Mouse (Mus musculus) c-Kit-positive CD71-positive TER-119-positive erythroid progenitor cells, embryonic 14.5 days (primary cell): ENCODE measurements around the gene Olfr622.

Experiments used
- DNase-seq: peaks from one replicate; pipeline ENCODE4 v3.0.0-alpha.2; 2013; ENCODE audit warnings: low spot score

Olfr622 gene

GRCm38 (mm10) chr7:103642602-103643001, at the start of gene Olfr622:
Gene Olfr622 (minus strand): TSS chr7:103642702.
- DNase-seq = no peak

- DNase-seq = no peak
Measured at GRCm38 (mm10) chr7:103682420-103682819, 39.9 kb upstream of the Olfr622 start, which contains the start of gene Olfr625-ps1. Gene Olfr625-ps1 (plus strand): TSS chr7:103682720.

- DNase-seq = no peak
Measured at GRCm38 (mm10) chr7:103671091-103671490, 28.6 kb upstream of the Olfr622 start, which contains the start of gene Olfr624. Gene Olfr624 (minus strand): TSS chr7:103671191.

GRCm38 (mm10) chr7:103663598-103663997, 21.1 kb upstream of the Olfr622 start, which contains the start of gene Olfr623:
Gene Olfr623 (minus strand): TSS chr7:103663698.
- no peak for DNase-seq

- no peak for DNase-seq
Measured at GRCm38 (mm10) chr7:103644070-103644469, 1.6 kb upstream of the Olfr622 start.

GRCm38 (mm10) chr7:103636795-103637194, 5.7 kb downstream of the Olfr622 start:
- DNase-seq = no peak

- DNase-seq = no peak
Measured at GRCm38 (mm10) chr7:103612434-103612833, 30.1 kb downstream of the Olfr622 start, which contains the start of gene Olfr620. Gene Olfr620 (minus strand): TSS chr7:103612534.

GRCm38 (mm10) chr7:103607425-103607824, 35.1 kb downstream of the Olfr622 start:
- no peak for DNase-seq

GRCm38 (mm10) chr7:103600275-103600674, 42.2 kb downstream of the Olfr622 start, which contains the start of gene Olfr619:
Gene Olfr619 (plus strand): TSS chr7:103600575.
- DNase-seq = no peak

- no peak for DNase-seq
Measured at GRCm38 (mm10) chr7:103589803-103590202, 52.7 kb downstream of the Olfr622 start, which contains the start of gene Olfr618. Gene Olfr618 (plus strand): TSS chr7:103590103.
